Mouse (Mus musculus) heart, adult 2 months (tissue): ENCODE data around the gene Grsf1. TPM values are rescaled to one million over a fixed set of nuclear protein-coding genes. Genes with fewer than 3 reads are reported as not detected.
A peak's percentile ranks its signal among the peaks of the same experiment; 100 is the strongest.

ENCODE experiments used
- DNase-seq, 2 experiments: peaks; one replicate each; pipeline ENCODE4 v3.0.0; 2021
- H3K27ac ChIP-seq: fragments of 200-600 bp; 2 replicates; pipeline ENCODE4 v1.8.1; 2022
- H3K27me3 ChIP-seq: fragments of 200-500 bp; 2 replicates; pipeline ENCODE4 v1.6.1; 2012; ENCODE audit warnings: mild to moderate bottlenecking, low read length, inconsistent platforms, mixed read lengths; ENCODE audit not compliant: control insufficient read depth, insufficient read depth
- H3K36me3 ChIP-seq: fragments of 200-500 bp; 2 replicates; pipeline ENCODE4 v1.6.1; 2012; ENCODE audit warnings: low read length, inconsistent platforms; ENCODE audit not compliant: control insufficient read depth, insufficient read depth
- H3K4me1 ChIP-seq: fragments of 200-500 bp; 2 replicates; pipeline ENCODE4 v1.6.1; 2011; ENCODE audit warnings: low read length; ENCODE audit not compliant: control insufficient read depth, insufficient read depth
- H3K4me3 ChIP-seq: fragments of 200-600 bp; 2 replicates; pipeline ENCODE4 v1.8.1; 2022
- H3K79me2 ChIP-seq: fragments of 200-500 bp; replicated peaks from 2 replicates; pipeline ENCODE4 v1.6.1; 2012; ENCODE audit warnings: mild to moderate bottlenecking, inconsistent platforms, low read length, moderate library complexity, mixed read lengths; ENCODE audit not compliant: control insufficient read depth, insufficient read depth
- H3K9ac ChIP-seq: fragments of 200-500 bp; 2 replicates; pipeline ENCODE4 v1.6.1; 2012; ENCODE audit warnings: low read depth, mild to moderate bottlenecking, control low read depth, inconsistent platforms, low read length, mixed read lengths
- CTCF ChIP-seq: fragments of 200-600 bp; IDR thresholded peaks from 2 replicates; pipeline ENCODE4 v1.8.1; 2022; ENCODE audit warnings: antibody characterized with exemption, mild to moderate bottlenecking, moderate library complexity
- EP300 ChIP-seq: fragments of 200-500 bp; IDR thresholded peaks from 2 replicates; pipeline ENCODE4 v1.6.1; 2011; ENCODE audit warnings: low read depth, low read length, control low read depth; ENCODE audit not compliant: insufficient read depth
- POLR2A ChIP-seq: fragments of 200-500 bp; IDR thresholded peaks from 2 replicates; pipeline ENCODE4 v1.6.1; 2011; ENCODE audit warnings: mild to moderate bottlenecking, low read depth, low read length, control low read depth; ENCODE audit not compliant: insufficient read depth
- WGBS: fragments of 180-500 bp; shearing (Covaris S2); methylation state at CpG from one replicate; pipeline ENCODE4 v1.1.7; 2018; 5-methylcytosine and 5-hydroxymethylcytosine counted together
- intact Hi-C: fragments of 180-260 bp; cut with DNase I; formaldehyde crosslinking; loops from one replicate; pipeline ENCODE4 v1.15.1; 2025
- polyA plus RNA-seq: library from polyadenylated mRNA; depleted of rRNA; stranded (reverse); fragments of >200 nt; gene quantifications from 2 replicates; pipeline ENCODE4 v1.2.3, GENCODE M21; 2012
- total RNA-seq, 2 experiments: library from RNA; stranded (reverse); gene quantifications; 2 replicates each; pipeline ENCODE4 v1.2.3; 2021

Grsf1 gene
- total and polyA plus RNA-seq, 3 experiments: 63.6 to 211 (median 187) TPM

DNA sequence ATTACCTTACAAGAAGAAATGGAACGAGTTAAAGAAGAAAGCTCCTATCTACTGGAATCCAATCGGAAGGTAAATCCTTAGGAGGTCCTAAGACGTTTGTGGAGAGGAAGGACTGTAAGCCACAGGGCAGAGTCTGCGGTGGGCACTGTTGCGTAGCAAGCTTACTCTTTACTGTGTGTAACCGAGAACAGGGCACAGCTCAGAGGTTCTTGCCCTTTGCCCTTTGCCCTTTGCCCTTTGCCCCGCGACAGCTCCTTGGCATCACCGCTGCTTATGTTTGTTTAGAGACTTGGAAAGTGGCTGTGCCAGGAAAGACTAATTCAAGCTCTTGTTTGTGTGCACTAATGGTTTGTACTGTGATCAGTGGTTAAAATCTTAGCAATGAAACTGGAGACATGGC lies 43.5 kb downstream of the Grsf1 start:
- H3K27ac ChIP-seq: no peak overlapping the region
- H3K4me3 ChIP-seq: no peak overlapping the region
- peaks cover 2% of the 10 kb centered on the region for H3K36me3 ChIP-seq
- WGBS: 94% methylated on average over 9 of the region's 9 CpGs
- H3K27me3 ChIP-seq: no peaks in the 10 kb centered on the region
- intact Hi-C loops: no loop called here
- no peak for DNase-seq
- H3K4me1 ChIP-seq: peaks cover 2% of the 10 kb centered on the region
- H3K79me2 ChIP-seq: no peaks in the 10 kb centered on the region
- H3K9ac ChIP-seq: no peak overlapping the region
- TF ChIP-seq CTCF (no peak), POLR2A (no peak), EP300 (no peak)

DNA sequence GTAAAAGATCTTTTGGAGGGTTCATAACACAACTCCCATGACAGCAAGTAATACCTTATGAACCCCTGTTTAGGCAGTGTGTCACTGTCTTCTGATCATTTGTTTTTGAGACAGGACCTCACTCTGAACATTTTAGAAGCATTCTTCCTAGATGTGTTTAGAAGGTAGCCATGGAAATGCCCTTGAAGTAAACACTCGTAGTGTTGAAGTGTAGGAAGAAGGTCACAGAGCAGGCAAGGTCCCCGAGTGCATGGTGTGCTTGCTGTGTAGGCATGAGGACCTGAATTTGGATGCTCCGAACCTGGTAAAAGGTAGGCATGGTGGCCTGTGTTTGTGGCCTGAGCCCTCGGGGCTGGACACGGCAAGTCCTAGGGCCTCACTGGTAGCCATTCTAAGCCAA lies 44.4 kb downstream of the Grsf1 start:
- H3K79me2 ChIP-seq: no peaks in the 10 kb centered on the region
- 73% methylated on average over 5 of the region's 5 CpGs for WGBS
- H3K4me1 ChIP-seq: peaks cover 2% of the 10 kb centered on the region
- no peak overlapping the region; the same call in 1 of the 2 replicates for H3K27ac ChIP-seq
- no peak overlapping the region for H3K4me3 ChIP-seq
- no peak overlapping the region for H3K9ac ChIP-seq
- H3K27me3 ChIP-seq: no peaks in the 10 kb centered on the region
- intact Hi-C loops: no loop called here
- H3K36me3 ChIP-seq: peaks cover 2% of the 10 kb centered on the region
- DNase-seq: no peak
- TF ChIP-seq CTCF: no peak
- TF ChIP-seq EP300: no peak
- no peak for TF ChIP-seq POLR2A

DNA sequence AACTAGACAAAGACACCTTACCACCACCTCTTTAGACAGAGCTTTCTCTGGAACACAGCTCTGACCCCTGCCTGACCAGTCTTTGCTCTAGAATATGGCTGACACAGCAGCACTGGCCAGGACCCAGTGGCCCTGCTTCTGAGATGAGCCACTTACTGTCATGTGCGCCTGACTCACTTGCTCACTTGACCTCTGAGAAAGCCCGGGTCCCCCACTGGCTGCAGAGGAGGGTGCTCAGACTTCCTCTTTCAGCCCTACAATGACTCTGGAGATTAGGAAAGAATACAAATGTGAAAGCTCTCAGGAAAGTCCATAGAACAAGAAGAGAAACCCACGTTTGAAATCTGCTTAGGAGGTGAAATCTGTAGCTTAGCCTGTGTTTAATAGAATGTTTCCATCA lies 45.1 kb downstream of the Grsf1 start:
- Histone ChIP-seq H3K4me1 (peaks cover 2% of the 10 kb centered on the region), H3K9ac (no peak overlapping the region), H3K4me3 (no peak overlapping the region), H3K79me2 (no peaks in the 10 kb centered on the region), H3K27me3 (no peaks in the 10 kb centered on the region), H3K27ac (no peak overlapping the region; the same call in 1 of the 2 replicates), H3K36me3 (peaks cover 2% of the 10 kb centered on the region)
- 39% methylated on average over 3 of the region's 3 CpGs for WGBS
- no peak for TF ChIP-seq EP300
- no peak for TF ChIP-seq POLR2A
- TF ChIP-seq CTCF: no peak
- intact Hi-C loops: no loop called here
- peak; percentile 31 to 66 for DNase-seq

DNA sequence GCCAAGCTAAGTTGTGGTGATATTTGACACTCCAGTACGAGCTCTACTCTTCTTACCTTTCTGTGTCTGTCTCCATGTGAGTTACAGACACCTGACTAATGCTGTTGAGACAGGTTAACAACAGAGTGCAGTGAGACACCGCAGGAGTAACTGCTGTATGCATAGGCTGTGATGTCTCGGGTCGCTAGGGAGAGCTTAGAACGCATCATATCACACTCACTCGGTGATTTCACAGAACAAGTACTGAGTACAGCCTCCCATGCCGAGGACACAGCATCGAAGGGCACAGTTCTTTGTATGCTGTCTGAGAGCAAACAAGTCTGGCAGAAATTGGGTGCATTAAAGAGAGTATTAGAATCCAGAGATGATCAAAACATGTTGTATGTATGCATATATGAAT lies 46.0 kb downstream of the Grsf1 start:
- Histone ChIP-seq H3K36me3 (peaks cover 2% of the 10 kb centered on the region), H3K4me3 (no peak overlapping the region), H3K27me3 (no peaks in the 10 kb centered on the region), H3K4me1 (peaks cover 2% of the 10 kb centered on the region), H3K27ac (no peak overlapping the region), H3K9ac (no peak overlapping the region), H3K79me2 (no peaks in the 10 kb centered on the region)
- DNase-seq: no peak
- 88% methylated on average over 8 of the region's 8 CpGs for WGBS
- intact Hi-C loops: no loop called here
- TF ChIP-seq POLR2A (no peak), EP300 (no peak), CTCF (no peak)

DNA sequence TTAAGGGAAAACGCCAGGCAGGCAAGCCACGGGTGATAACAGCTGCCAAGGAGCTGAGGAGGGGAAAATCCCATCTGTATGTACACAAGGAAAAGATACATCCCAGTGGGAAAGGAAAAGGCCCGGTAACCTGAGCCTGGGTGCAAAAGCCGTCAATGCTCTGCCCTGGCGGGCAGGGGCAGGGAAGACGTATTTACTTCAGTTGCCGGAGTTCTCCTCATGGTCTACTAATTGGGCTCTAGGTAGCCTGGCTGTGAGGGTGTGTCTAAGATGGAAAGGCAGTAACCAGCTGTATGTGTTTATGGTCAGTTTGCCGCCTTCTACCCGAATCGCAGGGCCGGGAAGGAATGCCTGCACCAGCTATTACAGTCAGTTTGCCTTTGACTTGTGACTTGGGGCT lies 46.8 kb downstream of the Grsf1 start:
- DNase-seq: no peak
- Histone ChIP-seq H3K27ac (no peak overlapping the region), H3K9ac (no peak overlapping the region), H3K36me3 (peaks cover 2% of the 10 kb centered on the region), H3K4me3 (no peak overlapping the region), H3K4me1 (peaks cover 2% of the 10 kb centered on the region), H3K79me2 (no peaks in the 10 kb centered on the region), H3K27me3 (no peaks in the 10 kb centered on the region)
- no peak for TF ChIP-seq CTCF
- TF ChIP-seq POLR2A: no peak
- TF ChIP-seq EP300: no peak
- 87% methylated on average over 11 of the region's 11 CpGs for WGBS
- intact Hi-C loops: no loop called here

DNA sequence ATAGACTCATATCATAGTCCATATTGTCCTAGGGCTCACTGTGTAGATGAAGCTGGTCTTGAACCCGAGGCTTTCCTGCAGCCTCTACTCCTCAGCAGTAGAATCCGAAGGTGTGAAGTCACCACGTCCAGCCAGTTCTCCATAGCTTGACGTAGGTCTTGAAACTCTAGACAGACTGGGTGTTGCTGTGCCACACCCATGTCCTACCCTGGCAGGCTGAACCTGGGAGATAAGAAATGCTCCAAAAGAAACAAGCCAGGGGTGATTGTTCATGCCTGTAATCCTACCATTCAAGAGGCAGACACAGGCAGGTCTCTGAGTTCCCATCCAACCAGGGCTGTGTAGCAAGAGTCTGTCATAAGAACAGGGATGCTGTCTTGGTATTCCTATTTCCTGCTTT lies 48.4 kb downstream of the Grsf1 start:
- Histone ChIP-seq H3K27me3 (no peaks in the 10 kb centered on the region), H3K4me3 (no peak overlapping the region), H3K9ac (no peak overlapping the region), H3K4me1 (peaks cover 2% of the 10 kb centered on the region), H3K36me3 (peaks cover 2% of the 10 kb centered on the region), H3K79me2 (no peaks in the 10 kb centered on the region), H3K27ac (no peak overlapping the region)
- intact Hi-C loops: no loop called here
- WGBS: 70% methylated on average over 4 of the region's 4 CpGs
- TF ChIP-seq CTCF (no peak), EP300 (no peak), POLR2A (no peak)
- DNase-seq: no peak

DNA sequence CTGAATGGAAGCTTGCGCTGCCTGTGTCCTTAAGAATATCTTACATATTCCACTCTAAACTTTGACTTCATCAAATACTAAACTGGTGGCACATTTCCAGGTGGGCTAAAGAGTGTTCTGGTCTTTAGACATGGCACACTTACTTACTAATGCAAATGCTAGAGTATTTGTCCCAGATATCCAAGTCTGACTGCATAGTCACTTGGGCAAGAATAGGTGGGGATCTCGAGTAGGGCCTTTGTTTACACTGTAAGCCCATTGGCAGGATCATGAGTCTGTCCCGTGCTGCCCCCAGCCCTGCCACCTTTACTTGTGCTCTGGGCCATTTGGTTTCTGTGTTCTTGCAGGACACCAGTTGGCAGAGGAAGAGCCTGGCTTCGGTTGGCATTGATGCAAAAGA lies 59.0 kb downstream of the Grsf1 start:
- H3K4me1 ChIP-seq: no peaks in the 10 kb centered on the region
- H3K79me2 ChIP-seq: no peaks in the 10 kb centered on the region
- WGBS: 83% methylated on average over 4 of the region's 4 CpGs
- TF ChIP-seq POLR2A (no peak), EP300 (no peak), CTCF (no peak)
- intact Hi-C loops: no loop called here
- no peak overlapping the region for H3K4me3 ChIP-seq
- H3K36me3 ChIP-seq: no peaks in the 10 kb centered on the region; the same call in 1 of the 2 replicates
- no peak overlapping the region for H3K27ac ChIP-seq
- no peak for DNase-seq
- H3K9ac ChIP-seq: no peak overlapping the region
- no peaks in the 10 kb centered on the region for H3K27me3 ChIP-seq
